Mouse (Mus musculus) embryonic facial prominence, embryonic 11.5 days (tissue): ENCODE measurements around the gene Edem1. TPM values are rescaled to one million over a fixed set of nuclear protein-coding genes. Genes with fewer than 3 reads are reported as not detected.

Source experiments
- ATAC-seq: fragments of 200-750 bp; cut with Nextera tagmentation; replicated peaks from 2 replicates; pipeline ENCODE4 v1.8.0; 2017; ENCODE audit warnings: low read depth; ENCODE audit not compliant: insufficient number of reproducible peaks, low FRiP score, low TSS enrichment
- DNase-seq: peaks from one replicate; pipeline ENCODE4 v3.0.0-alpha.2; 2015; ENCODE audit warnings: low spot score
- H3K27ac ChIP-seq: fragments of 300-500 bp; sonication (generic); replicated peaks from 2 replicates; pipeline ENCODE4 v1.5.1; 2014; ENCODE audit warnings: mild to moderate bottlenecking, low read depth, low read length, control low read depth
- H3K27me3 ChIP-seq: fragments of 300-500 bp; sonication (generic); 2 replicates; pipeline ENCODE4 v1.6.1; 2014; ENCODE audit warnings: mild to moderate bottlenecking, low read length, moderate library complexity, mixed read lengths; ENCODE audit not compliant: control insufficient read depth, insufficient read depth
- H3K36me3 ChIP-seq: fragments of 300-500 bp; sonication (generic); replicated peaks from 2 replicates; pipeline ENCODE4 v1.6.1; 2014; ENCODE audit warnings: low read depth, mild to moderate bottlenecking, low read length, moderate library complexity, mixed read lengths; ENCODE audit not compliant: control insufficient read depth, insufficient read depth
- H3K4me1 ChIP-seq: fragments of 300-500 bp; sonication (generic); 2 replicates; pipeline ENCODE4 v1.6.1; 2014; ENCODE audit warnings: low read length, mixed read lengths; ENCODE audit not compliant: control insufficient read depth, insufficient read depth
- H3K4me2 ChIP-seq: fragments of 300-500 bp; sonication (generic); 2 replicates; pipeline ENCODE4 v1.6.1; 2014; ENCODE audit warnings: low read depth, mild to moderate bottlenecking, control low read depth, low read length, moderate library complexity
- H3K4me3 ChIP-seq: fragments of 300-500 bp; sonication (generic); 2 replicates; pipeline ENCODE4 v1.5.1; 2014; ENCODE audit warnings: low read depth, low read length, control low read depth
- H3K9ac ChIP-seq: fragments of 300-500 bp; sonication (generic); replicated peaks from 2 replicates; pipeline ENCODE4 v1.6.1; 2014; ENCODE audit warnings: mild to moderate bottlenecking, control low read depth, low read length
- H3K9me3 ChIP-seq: fragments of 300-500 bp; sonication (generic); replicated peaks from 2 replicates; pipeline ENCODE4 v1.6.1; 2016; ENCODE audit warnings: mild to moderate bottlenecking, low read length, inconsistent platforms, mixed read lengths; ENCODE audit not compliant: control insufficient read depth
- WGBS: fragments of 180-500 bp; shearing (Covaris S2); extraction: QIAGEN DNeasy Blood & Tissue Kit; methylation state at CpG from one replicate; pipeline ENCODE4 v1.1.7; 2014; 5-methylcytosine and 5-hydroxymethylcytosine counted together
- polyA plus RNA-seq: library from polyadenylated mRNA; unstranded; fragments of >200 nt; fragmentation: Nextera tagmentation; extraction: Ambion mirVana; gene quantifications from 2 replicates; pipeline ENCODE4 v1.2.1, GENCODE M21; 2014

The Edem1 gene
- polyA plus RNA-seq, 1 experiment from 2014 or later: 28.1 TPM

DNA sequence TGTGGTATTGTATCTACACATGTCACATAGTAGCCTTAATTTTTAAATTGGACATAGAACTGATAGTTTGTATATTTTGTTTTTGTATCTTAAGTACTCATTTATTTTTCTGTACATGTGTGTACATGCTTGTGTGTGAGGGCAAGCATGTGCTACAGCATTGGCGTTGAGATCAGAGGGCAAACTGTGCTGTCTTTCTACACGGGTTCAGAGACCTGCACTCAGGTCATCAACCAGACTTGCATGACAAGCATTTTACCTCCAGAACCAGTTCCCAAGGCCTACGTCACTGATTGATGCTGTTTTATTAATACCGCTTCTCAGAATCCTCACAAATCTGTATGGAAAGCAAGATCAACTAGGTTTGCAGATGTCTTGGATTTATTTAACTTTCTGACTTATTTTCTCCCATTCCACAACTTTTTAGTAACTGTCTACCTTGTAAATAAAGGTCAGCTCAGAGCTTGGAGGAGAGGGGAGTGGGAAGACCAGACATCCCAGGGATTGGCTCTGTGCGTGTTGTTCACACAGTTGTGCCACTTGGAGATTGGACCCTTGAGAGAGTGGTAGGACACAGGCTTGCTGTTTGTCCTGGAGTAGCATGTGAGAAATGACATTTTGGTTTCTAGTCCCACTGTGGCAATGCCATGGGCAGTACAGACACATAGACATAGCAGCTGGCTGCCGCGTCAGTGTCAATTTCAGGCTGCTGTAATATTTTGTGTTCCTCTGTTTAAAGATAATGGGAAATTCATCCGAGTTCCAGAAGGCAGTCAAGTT, 12.6 kb downstream of the Edem1 start:
- Histone ChIP-seq H3K9ac (no peak overlapping the region), H3K9me3 (no peaks in the 10 kb centered on the region), H3K4me1 (no peaks in the 10 kb centered on the region), H3K27me3 (no peaks in the 10 kb centered on the region), H3K4me3 (no peak overlapping the region), H3K4me2 (no peak overlapping the region), H3K36me3 (no peaks in the 10 kb centered on the region; the same call in 1 of the 2 replicates), H3K27ac (no peak overlapping the region)
- DNase-seq (no peak), ATAC-seq (no peak)
- WGBS: 95% methylated on average over 8 of the region's 8 CpGs

DNA sequence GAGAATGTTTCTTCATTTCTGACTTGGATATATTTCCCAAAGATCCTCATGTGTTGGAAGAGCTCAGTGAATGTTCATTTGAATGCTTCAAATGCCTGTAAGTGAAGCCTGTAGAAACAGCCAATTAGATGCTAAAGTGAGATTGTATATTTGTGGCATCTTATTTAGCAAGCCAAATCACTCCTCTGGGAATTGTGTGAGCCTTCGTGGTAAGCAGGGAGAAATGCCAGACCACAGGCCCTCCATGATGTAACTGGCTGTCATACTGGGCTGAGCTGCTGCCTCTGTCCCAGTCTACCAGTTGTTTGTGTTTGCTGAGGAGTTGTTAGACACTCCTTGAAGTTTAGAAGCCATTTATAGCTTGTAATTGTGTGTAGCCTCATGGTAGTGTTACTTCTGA, 15.2 kb downstream of the Edem1 start:
- DNase-seq: no peak
- H3K9me3 ChIP-seq: no peaks in the 10 kb centered on the region
- no peaks in the 10 kb centered on the region for H3K27me3 ChIP-seq
- no peak overlapping the region for H3K4me2 ChIP-seq
- H3K4me1 ChIP-seq: no peaks in the 10 kb centered on the region
- H3K9ac ChIP-seq: no peak overlapping the region
- no peaks in the 10 kb centered on the region for H3K36me3 ChIP-seq
- no peak for ATAC-seq
- no peak overlapping the region for H3K27ac ChIP-seq
- no peak overlapping the region for H3K4me3 ChIP-seq
- 77% methylated on average over 1 of the region's 1 CpGs for WGBS

DNA sequence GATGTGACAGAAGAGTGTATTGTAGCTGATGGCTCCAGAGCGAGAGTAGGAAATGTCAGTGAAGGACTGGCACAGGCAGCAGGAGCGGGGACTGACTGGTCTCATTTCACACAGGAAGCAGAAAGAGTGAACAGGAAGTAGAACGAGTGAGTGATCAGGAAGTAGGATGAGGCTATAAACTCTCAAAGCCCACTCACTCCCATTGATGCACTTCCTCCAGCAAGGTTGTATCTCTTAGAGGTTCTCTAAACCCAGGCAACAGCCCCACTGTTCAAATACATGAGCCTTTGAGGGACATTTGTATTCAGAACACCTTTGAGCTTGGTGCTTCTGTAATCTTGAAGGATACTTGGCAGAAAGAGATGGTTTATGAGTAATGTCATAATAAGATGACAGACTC, 15.7 kb downstream of the Edem1 start:
- Histone ChIP-seq H3K4me3 (no peak overlapping the region), H3K9me3 (no peaks in the 10 kb centered on the region), H3K9ac (no peak overlapping the region), H3K4me2 (no peak overlapping the region), H3K27ac (no peak overlapping the region), H3K4me1 (no peaks in the 10 kb centered on the region), H3K36me3 (no peaks in the 10 kb centered on the region), H3K27me3 (no peaks in the 10 kb centered on the region)
- WGBS: 84% methylated on average over 3 of the region's 3 CpGs
- ATAC-seq: no peak
- no peak for DNase-seq

DNA sequence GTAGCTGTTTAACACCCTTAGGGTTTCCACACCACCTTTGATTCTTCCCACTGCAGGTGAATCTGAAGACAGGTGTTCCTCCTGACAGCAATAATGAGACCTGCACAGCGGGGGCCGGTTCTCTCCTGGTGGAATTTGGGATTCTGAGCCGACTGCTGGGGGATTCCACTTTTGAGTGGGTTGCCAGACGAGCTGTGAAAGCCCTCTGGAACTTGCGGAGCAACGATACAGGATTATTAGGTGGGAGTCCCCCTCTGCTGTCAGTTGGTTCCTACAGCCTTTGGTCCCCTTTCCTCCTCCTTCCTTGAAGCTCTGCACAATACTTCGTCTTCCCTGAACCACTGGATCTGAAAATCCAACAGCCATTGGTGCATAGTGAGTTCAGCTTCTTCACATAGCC, 16.3 kb downstream of the Edem1 start:
- Histone ChIP-seq H3K36me3 (no peaks in the 10 kb centered on the region), H3K4me3 (no peak overlapping the region), H3K27me3 (no peaks in the 10 kb centered on the region), H3K4me2 (no peak overlapping the region), H3K27ac (no peak overlapping the region), H3K9me3 (no peaks in the 10 kb centered on the region), H3K9ac (no peak overlapping the region), H3K4me1 (no peaks in the 10 kb centered on the region)
- ATAC-seq: no peak
- 91% methylated on average over 7 of the region's 7 CpGs for WGBS
- DNase-seq: no peak

DNA sequence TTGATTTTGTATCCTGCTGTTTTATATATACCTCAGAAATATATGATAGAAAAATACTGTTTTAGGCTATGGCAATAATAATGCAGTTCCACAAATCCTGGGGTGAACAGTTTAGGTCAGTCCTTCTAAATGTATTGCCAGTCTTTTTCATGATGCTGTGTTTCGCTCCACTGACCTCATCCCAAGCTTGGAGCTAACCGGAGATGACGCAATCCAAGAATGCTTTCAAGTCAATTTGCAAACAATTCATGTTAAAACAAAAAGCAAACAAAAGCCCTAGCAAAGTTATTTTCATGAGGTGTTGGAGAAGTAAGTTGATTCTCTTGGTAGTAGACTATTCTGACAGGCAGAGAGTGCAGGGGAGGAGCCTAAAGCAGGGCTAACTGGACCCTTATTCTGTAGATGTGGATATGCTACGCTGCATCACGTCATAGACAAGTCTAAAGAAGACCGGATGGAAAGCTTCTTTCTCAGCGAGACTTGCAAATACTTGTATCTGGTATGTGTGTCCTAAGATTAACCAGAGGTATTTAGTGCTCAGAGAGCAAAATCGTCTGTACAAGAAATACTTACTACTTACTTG, 23.7 kb downstream of the Edem1 start:
- 93% methylated on average over 8 of the region's 8 CpGs for WGBS
- no peaks in the 10 kb centered on the region for H3K4me1 ChIP-seq
- no peaks in the 10 kb centered on the region for H3K27me3 ChIP-seq
- no peak for DNase-seq
- ATAC-seq: no peak
- H3K9me3 ChIP-seq: no peaks in the 10 kb centered on the region
- no peak overlapping the region for H3K27ac ChIP-seq
- no peak overlapping the region for H3K4me2 ChIP-seq
- no peaks in the 10 kb centered on the region; the same call in 1 of the 2 replicates for H3K36me3 ChIP-seq
- H3K9ac ChIP-seq: no peak overlapping the region
- H3K4me3 ChIP-seq: no peak overlapping the region

DNA sequence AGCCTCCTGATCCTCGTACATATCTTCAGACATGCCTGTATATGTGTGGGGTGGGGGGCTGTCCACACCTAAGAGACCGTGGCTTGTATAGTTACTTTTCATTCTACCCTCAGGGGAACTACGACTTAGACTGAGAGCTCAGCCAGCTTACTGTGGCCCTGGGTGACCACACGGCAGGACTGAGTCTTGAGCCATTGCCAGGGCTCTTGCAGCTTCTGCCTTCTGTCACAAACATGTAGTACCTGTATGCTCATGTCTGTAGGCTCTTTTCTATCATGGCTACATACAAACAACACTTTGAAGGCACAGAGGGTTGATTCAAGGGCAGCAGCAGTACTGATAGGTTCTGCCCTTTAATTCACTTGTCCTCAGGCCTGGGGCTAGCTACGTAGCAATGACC, 24.5 kb downstream of the Edem1 start:
- Histone ChIP-seq H3K27ac (no peak overlapping the region), H3K36me3 (no peaks in the 10 kb centered on the region; the same call in 1 of the 2 replicates), H3K4me2 (no peak overlapping the region), H3K9me3 (no peaks in the 10 kb centered on the region), H3K9ac (no peak overlapping the region), H3K4me3 (no peak overlapping the region), H3K4me1 (no peaks in the 10 kb centered on the region), H3K27me3 (no peaks in the 10 kb centered on the region)
- ATAC-seq (no peak), DNase-seq (no peak)
- 88% methylated on average over 5 of the region's 5 CpGs for WGBS

DNA sequence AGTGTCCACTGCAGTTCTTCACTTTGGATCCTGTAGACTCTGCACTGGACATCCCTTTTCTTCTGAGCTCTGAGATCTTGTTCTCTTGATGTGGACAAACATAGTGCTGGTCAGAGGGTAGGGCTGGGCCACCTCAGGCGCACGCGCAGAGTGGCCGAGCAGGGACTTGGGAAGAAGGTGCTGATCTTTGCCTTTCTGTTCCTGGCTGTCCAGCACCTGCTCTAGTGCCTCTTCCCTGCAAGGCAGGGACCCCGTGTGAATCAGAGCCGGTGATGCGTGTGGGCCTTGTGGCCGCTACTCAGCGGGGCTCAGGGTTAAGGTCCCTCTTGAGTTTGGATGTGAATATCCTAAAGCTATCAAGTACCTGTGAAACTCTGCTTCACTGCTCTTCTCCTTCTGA, 30.1 kb downstream of the Edem1 start:
- H3K36me3 ChIP-seq: no peaks in the 10 kb centered on the region
- H3K4me2 ChIP-seq: no peak overlapping the region
- H3K4me1 ChIP-seq: no peaks in the 10 kb centered on the region
- H3K9ac ChIP-seq: no peak overlapping the region
- DNase-seq: no peak
- H3K27ac ChIP-seq: no peak overlapping the region
- 96% methylated on average over 9 of the region's 9 CpGs for WGBS
- no peak overlapping the region for H3K4me3 ChIP-seq
- H3K27me3 ChIP-seq: no peaks in the 10 kb centered on the region
- H3K9me3 ChIP-seq: no peaks in the 10 kb centered on the region
- ATAC-seq: no peak

DNA sequence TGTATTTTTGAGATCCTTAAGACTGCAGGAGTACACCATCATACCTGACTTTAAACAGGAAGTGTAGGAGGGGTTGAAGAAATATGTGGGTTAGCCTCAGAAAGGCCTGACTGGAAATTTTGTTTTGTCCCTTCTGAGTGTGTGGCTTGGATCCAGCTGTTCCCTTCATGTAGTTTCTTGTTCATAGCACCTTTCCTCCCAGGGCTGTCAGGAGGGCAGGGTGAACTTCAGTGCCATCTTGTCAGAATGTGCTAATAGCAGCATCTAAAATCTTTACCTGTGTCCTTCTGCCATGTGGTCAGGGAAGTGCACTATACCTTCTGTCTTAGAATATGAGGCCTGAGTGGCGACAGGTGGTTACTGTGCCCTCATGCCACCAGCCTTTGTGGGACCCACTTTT, 32.8 kb downstream of the Edem1 start:
- Histone ChIP-seq H3K4me3 (no peak overlapping the region), H3K4me2 (no peak overlapping the region), H3K36me3 (no peaks in the 10 kb centered on the region), H3K9ac (no peak overlapping the region), H3K9me3 (no peaks in the 10 kb centered on the region), H3K4me1 (no peaks in the 10 kb centered on the region), H3K27me3 (no peaks in the 10 kb centered on the region), H3K27ac (no peak overlapping the region)
- DNase-seq (no peak), ATAC-seq (no peak)
- WGBS: 95% methylated on average over 1 of the region's 1 CpGs
